Mouse (Mus musculus) natural killer cell, adult 2 months (primary cell): ENCODE measurements around the gene Ccdc134.

Source experiments
- DNase-seq, 2 experiments: peaks; one replicate each; pipeline ENCODE4 v3.0.0; 2022; ENCODE audit warnings: low spot score in 2 of 2

Gene Ccdc134

GRCm38 (mm10) chr15:82170437-82171377 lies 43.0 kb downstream of the Ccdc134 start:
- DNase-seq = no peak

DNA sequence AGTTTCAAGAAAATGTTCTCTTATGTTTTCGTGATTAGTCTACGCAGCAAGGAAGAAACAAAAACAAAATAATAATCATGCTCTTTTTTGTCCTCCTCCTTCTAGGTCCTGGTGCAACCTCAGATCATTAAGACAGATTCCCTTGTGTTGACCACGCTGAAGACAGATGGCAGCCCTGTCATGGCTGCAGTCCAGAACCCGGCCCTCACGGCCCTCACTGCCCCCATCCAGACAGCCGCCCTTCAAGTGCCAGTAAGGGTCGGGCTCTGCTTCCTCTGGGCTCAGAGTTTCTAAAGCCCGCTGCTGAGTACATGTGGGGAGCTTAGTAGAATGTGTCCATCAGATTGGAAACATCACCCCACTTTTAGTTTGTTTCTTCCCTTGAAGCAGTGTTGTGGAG lies 44.9 kb downstream of the Ccdc134 start:
- DNase-seq = no peak

- DNase-seq = no peak
These were observed 47.4 kb downstream of the Ccdc134 start for GRCm38 (mm10) chr15:82175091-82175490.

DNA sequence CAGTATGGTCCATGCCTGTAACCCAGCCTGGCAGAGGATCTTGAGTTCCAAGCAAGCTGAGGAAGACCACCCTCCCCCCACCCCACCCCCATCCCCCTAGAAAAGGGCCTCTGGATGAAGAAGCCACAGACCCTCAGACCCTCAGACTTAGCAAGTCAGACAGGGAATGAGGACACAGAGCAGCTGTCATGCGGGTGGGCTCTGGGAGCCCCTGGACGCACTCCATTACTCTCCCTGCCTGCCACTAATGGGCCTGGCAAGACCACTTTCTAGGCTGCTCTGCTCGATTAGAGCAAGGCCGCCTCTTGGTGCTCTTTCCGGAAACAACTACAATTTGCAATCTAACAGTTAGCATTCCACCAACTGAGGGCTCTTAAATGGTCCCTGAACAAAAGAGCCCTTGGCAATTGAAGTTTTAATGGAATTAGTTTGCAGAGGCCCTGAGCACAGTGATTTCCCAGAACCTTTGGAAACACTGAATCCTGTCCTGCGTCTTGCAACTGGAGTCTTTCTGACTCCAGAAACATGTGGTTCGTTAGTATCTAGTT lies 50.1 kb downstream of the Ccdc134 start:
- DNase-seq = no peak

DNA sequence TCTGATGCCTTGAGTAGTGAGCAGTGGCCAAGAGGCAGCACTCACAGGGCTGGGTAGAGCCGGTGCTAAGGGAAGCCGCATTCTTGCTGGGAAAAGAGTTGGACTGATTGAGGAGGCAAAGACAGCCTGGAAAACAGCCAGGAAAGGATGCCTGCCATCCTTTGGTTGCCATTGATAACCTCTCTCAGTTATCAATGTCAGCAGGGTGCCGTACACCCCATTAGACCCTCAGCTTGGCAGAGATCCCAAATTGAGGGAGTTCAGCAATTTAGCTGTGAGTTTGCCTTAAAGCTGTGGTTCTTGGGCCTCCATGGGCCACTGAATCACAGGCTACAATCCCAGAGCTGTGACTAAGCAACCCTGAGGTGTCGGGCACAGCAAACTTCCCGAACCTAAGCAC lies 53.4 kb downstream of the Ccdc134 start:
- no peak for DNase-seq

GRCm38 (mm10) chr15:82182311-82182710 lies 54.6 kb downstream of the Ccdc134 start:
- no peak for DNase-seq

GRCm38 (mm10) chr15:82183596-82183995 lies 55.9 kb downstream of the Ccdc134 start:
- no peak for DNase-seq

- no peak for DNase-seq
These were observed 56.5 kb downstream of the Ccdc134 start for GRCm38 (mm10) chr15:82184183-82184582.

DNA sequence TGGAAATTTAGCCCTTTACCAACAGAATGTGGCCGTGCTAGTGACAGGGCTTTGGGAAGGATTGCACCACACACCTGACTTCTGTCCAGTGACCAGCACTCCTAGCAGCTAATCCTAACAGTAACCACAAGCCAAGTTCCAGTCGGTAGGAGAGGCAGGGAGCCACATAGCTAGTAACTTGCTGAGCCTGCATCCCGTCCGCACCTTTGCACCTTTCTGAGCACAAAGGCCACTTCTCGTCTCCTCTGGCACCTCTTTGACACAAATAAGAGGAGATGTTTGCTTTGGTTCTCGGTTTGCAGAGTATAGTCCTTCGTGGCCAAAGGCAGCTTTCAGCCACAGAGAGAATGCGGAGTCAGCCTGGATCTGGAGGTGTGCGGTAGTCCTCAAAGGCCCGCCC lies 56.9 kb downstream of the Ccdc134 start:
- no peak for DNase-seq

- DNase-seq = no peak
These were observed 57.5 kb downstream of the Ccdc134 start for GRCm38 (mm10) chr15:82185062-82185783.

- no peak for DNase-seq
These were observed 58.4 kb downstream of the Ccdc134 start for GRCm38 (mm10) chr15:82186131-82186530.

DNA sequence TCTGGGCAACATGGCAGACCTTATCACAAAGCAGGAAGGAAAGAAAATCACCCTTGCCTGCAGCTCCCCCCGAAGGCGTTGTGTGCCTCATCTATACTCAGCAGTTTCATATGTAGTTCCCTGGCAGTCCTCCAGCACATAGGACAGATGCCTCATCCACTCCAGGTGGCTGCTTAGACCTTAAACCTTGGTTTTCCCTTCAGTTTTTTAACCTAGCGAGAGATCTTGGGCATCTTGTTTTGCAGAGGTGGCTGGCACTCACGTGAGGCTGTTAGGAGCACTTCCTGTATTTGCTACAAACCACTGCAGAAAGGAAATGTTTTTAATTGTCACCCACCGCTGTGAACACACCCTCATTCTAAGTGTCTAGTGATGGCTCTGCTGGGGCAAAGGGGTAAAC lies 59.2 kb downstream of the Ccdc134 start:
- DNase-seq = peak; percentile 50 to 78

DNA sequence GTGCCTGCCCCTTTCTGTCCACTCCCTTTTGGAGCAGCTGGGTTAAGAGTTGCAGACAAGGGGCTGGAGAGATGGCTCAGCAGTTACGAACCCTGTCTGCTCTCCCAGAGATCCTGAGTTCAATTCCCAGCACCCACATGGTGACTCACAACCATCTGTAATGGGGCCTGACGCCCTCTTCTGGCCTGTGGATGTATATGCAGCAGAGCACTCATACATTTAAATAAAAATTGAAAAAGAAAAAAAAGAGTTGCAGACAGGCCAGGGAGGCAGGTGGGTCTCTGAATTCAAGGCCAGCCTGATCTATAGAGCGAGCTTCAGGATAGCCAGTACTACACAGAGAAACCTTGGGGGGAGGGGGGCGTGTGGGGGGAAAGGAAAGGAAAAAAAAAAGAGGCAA lies 59.7 kb downstream of the Ccdc134 start:
- DNase-seq = no peak

GRCm38 (mm10) chr15:82187924-82188323 lies 60.2 kb downstream of the Ccdc134 start:
- no peak for DNase-seq

- peak; percentile 25 to 58 for DNase-seq
These were observed 60.9 kb downstream of the Ccdc134 start for GRCm38 (mm10) chr15:82188481-82189240.
